Mouse (Mus musculus) CD4-positive naive resting alpha-beta T cell, adult 57 days (primary cell): Measurements from ENCODE around the gene Arhgap4. TPM values are rescaled to one million over a fixed set of nuclear protein-coding genes. Genes with fewer than 3 reads are reported as not detected.

Source experiments
- total RNA-seq: library from RNA; stranded (reverse); gene quantifications from one replicate; pipeline ENCODE4 v1.2.4, GENCODE M21; 2023

Arhgap4 gene
- 295 TPM for total RNA-seq

DNA sequence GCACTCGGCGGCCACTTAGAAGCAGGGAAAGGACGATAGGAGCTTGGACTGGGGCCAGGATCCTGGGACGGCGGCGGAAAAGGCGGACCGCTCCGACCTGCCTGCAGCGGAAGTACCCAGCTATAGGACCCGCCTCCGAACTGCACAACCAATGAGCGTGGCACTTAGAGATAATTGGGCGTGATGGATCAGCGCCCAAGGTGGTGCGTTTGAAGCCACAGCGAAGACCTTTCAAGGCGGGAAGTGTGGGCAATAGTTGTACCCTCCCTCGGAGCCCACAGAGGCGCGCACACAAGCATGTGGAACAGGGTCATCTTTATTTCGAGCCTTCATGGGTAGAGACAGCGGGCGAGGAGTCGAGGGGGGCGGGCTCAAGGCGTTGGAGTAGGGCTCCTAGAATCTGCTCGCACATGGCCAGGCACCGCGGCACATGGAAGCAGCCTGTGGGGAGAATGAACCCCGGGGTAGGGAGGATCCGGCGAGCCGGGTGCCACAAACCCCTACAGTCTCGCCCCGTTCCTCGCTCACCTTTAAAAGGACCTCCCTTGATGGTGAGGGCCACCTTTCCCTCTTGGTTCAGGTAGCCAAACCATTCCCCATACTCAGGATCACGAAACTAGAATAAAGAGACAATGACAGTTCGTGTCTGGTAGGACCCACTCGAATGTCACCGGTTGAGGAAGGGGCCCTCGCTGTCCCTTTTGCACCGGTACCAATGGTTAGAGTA lies at the start of gene Arhgap4, which contains the start of gene Naa10:
Arhgap4 (minus strand) TSS at position 48 of the 727 bp plus-strand sequence.
Naa10 (minus strand) TSS at position 122 of the 727 bp plus-strand sequence.

DNA sequence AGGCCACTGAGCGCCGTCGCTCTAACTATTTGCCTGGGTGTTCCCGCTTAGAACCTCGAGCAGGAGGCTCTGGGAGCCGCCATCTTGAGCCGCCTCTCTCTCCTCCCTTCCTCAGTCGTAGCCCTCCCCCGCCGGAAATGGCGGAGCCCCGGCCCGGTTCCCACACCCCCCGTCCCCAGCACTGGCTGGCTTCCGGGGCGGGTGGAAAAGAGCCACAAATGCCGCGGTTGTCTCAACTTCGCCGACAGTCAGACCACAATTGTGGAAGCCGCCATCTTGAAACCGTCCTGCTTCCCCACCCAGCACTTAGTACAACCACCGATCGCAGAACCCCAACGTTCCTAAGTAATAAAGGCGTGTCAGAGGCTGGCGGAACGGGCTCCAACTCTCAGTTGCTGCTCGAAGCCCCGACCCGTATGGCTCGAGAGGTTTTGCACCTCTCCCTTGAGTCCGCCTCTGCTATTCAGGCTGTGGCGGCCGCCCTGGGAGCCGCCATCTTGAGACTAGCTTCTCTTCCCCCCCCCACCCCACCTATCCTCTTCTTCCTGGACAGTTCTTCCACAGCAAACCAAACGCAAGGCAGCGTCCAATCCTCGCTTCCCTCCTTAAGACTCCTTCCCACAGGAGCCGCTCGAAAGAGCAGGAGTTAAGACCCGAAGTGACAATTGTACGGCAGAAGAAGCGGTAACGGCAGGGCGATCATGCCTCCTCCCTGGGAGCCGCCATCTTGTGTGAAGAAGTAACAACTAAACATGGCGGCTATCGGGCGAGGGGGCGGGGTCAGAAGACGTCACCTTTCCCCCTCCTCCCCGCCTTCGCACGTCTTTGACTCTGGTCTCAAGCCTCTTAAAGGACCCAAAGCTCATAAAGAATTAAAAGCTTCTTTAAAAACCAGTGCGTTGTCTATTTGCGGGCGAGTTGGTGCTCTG lies 44.8 kb upstream of the Arhgap4 start, which contains the start of gene Hcfc1:
Hcfc1 (minus strand) TSS at position 110 of the 929 bp plus-strand sequence.

DNA sequence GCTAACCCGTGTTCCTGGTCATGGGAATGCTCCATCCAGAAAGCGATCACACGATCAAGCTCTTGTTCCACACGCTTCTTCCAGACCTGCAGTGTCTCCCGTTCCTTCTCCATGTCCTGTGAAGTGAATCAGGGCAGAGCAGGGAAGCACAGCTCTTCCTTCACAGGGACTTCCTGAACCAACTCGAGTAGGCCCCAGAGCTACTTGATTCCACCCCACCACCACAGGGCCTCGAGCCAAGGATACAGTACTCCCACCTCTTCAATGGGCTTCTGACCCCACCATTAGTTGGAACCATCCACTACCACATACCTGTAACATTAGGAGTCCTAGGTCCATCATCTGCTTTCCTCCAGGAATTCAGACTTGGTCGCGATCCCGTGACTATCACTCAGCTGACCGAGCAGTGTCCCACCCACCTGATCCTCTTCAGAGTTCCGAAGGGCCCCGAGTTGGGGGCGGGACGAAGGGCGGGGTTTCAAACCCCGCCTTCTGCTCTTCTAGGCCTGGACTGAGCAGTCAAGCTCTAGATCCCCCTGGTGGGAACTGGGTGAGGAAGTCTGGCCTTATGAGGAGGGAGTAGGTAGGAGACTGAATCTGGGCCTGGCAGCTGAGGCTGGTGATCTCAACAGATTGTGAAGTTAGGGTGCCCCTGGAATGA lies 8.9 kb upstream of the Arhgap4 start, which contains the start of gene Renbp:
Renbp (minus strand) TSS at position 449 of the 661 bp plus-strand sequence.

DNA sequence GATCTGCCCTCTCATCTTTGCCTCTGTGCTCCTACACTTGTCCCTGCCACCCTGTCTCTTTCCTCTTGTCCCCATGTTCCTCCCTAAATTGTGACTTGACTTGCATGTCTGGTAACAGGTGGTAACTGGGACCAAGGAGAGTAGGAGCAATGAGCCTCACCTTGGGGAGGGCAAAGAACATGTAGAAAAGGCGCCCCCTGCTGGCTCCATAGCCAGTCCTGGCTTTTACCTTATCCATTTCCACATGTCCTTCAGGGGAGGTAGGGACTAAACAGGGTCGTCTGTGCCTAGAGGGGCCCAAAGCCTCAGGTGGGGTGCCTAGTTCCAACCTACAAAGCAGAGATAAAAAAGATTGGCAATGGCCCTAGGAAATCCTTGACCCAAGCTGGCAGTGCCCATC lies 26.0 kb downstream of the Arhgap4 start, which contains the start of gene L1cam:
L1cam (minus strand) TSS at position 387 of the 400 bp plus-strand sequence.

DNA sequence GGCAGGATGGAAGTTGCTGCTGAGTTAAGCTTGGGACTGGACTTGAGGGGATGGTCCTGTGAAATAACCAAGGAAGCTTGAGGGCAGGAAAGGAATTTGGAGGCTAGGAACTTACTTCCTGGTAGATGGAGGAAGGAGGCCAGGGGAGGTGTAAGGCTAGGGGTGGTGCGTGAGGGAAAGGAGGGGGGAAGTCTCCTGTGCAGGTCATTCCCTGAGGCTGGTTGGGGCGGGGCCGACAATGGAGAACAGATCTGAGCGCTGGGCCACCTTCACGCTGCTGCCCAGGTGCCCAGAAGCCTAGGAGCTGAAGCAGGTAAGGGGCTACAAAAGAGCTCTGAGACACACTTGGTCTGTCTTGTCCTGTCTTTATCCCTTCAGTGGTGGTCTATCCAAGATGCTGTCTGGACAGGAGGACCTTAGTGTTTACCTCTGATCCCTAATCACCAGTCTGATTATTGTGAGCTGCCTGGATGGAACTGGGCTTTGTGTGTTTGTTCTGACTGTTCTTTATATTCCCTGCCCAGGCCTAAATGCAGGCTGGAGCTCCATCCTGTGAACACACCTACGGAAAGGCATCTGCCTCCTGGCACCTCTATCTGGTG lies 30.0 kb downstream of the Arhgap4 start, which contains the start of gene Avpr2:
Avpr2 (plus strand) TSS at position 552 of the 602 bp plus-strand sequence.

Other genes with a start within 250 kb of the Arhgap4 start
- 1.0 TPM for gene Slc6a8, start 248.7 kb downstream of the Arhgap4 start, total RNA-seq
- 122 TPM for gene Bcap31, start 205.7 kb downstream of the Arhgap4 start, total RNA-seq
- 39.5 TPM for gene Abcd1, start 205.3 kb downstream of the Arhgap4 start, total RNA-seq
- not detected for gene Plxnb3, start 164.8 kb downstream of the Arhgap4 start, total RNA-seq
- 7.0 TPM for gene Srpk3, start 147.5 kb downstream of the Arhgap4 start, total RNA-seq
- 137 TPM for gene Idh3g, start 135.0 kb downstream of the Arhgap4 start, total RNA-seq
- 106 TPM for gene Ssr4, start 134.8 kb downstream of the Arhgap4 start, total RNA-seq
- gene Pdzd4, start 96.9 kb downstream of the Arhgap4 start, total RNA-seq = 3.0 TPM
- not detected for gene Avpr2, start 29.8 kb downstream of the Arhgap4 start, total RNA-seq
- gene L1cam, start 25.8 kb downstream of the Arhgap4 start, total RNA-seq = 50.8 TPM
- gene Naa10, start 74 bp upstream of the Arhgap4 start, total RNA-seq = 70.7 TPM
- 5.5 TPM for gene Renbp, start 9.0 kb upstream of the Arhgap4 start, total RNA-seq
- gene Hcfc1, start 44.5 kb upstream of the Arhgap4 start, total RNA-seq = 84.8 TPM
- 112 TPM for gene Irak1, start 102.0 kb upstream of the Arhgap4 start, total RNA-seq
- not detected for gene Opn1mw, start 205.6 kb upstream of the Arhgap4 start, total RNA-seq
- gene Mecp2, start 213.5 kb upstream of the Arhgap4 start, total RNA-seq = 55.7 TPM
- gene Tex28, start 246.0 kb upstream of the Arhgap4 start, total RNA-seq = not detected